Mouse (Mus musculus) kidney, adult 2 months (tissue): ENCODE results near the gene Clmp. TPM values are rescaled to one million over a fixed set of nuclear protein-coding genes. Genes with fewer than 3 reads are reported as not detected.

ENCODE experiments used
- DNase-seq: peaks from one replicate; pipeline ENCODE4 v3.0.0; 2021
- H3K27ac ChIP-seq: fragments of 200-500 bp; 2 replicates; pipeline ENCODE4 v1.5.1; 2012; ENCODE audit warnings: low read depth, low read length, control low read depth, inconsistent platforms; ENCODE audit not compliant: insufficient read depth
- H3K27me3 ChIP-seq: fragments of 200-500 bp; replicated peaks from 2 replicates; pipeline ENCODE4 v1.6.1; 2012; ENCODE audit warnings: mild to moderate bottlenecking, moderate library complexity, low read length, inconsistent platforms; ENCODE audit not compliant: control insufficient read depth, insufficient read depth
- H3K36me3 ChIP-seq: fragments of 200-500 bp; 2 replicates; pipeline ENCODE4 v1.6.1; 2012; ENCODE audit warnings: mild to moderate bottlenecking, moderate library complexity, low read length, inconsistent platforms; ENCODE audit not compliant: control insufficient read depth, insufficient read depth
- H3K4me1 ChIP-seq: fragments of 200-500 bp; 2 replicates; pipeline ENCODE4 v1.6.1; 2011; ENCODE audit warnings: low read length; ENCODE audit not compliant: control insufficient read depth, insufficient read depth
- H3K4me3 ChIP-seq: fragments of 200-500 bp; 2 replicates; pipeline ENCODE4 v1.5.1; 2011; ENCODE audit warnings: mild to moderate bottlenecking, low read depth, low read length, control low read depth; ENCODE audit not compliant: insufficient read depth
- CTCF ChIP-seq: fragments of 200-500 bp; conservative IDR thresholded peaks from 2 replicates; pipeline ENCODE4 v1.5.1; 2011; ENCODE audit warnings: low read depth, mild to moderate bottlenecking, control low read depth, low read length, moderate library complexity, mixed read lengths; ENCODE audit not compliant: insufficient read depth, insufficient read length
- POLR2A ChIP-seq: fragments of 200-500 bp; IDR thresholded peaks from one replicate; pipeline ENCODE4 v1.6.1; 2011; ENCODE audit warnings: low read depth, low read length, control low read depth
- WGBS: fragments of 180-500 bp; shearing (Covaris S2); methylation state at CpG from one replicate; pipeline ENCODE4 v1.1.7; 2018; 5-methylcytosine and 5-hydroxymethylcytosine counted together
- polyA plus RNA-seq: library from polyadenylated mRNA; depleted of rRNA; stranded (reverse); fragments of >200 nt; gene quantifications from 2 replicates; pipeline ENCODE4 v1.2.3, GENCODE M21; 2012

The Clmp gene
- polyA plus RNA-seq, 1 experiment: 4.5 TPM

GRCm38 (mm10) chr9:40693026-40693425, 7.3 kb downstream of the Clmp start:
- no peak for DNase-seq
- H3K27ac ChIP-seq: no peak overlapping the region
- TF ChIP-seq POLR2A (no peak), CTCF (no peak)
- H3K27me3 ChIP-seq: no peaks in the 10 kb centered on the region
- H3K36me3 ChIP-seq: no peaks in the 10 kb centered on the region
- no peak overlapping the region for H3K4me3 ChIP-seq
- WGBS: 66% methylated on average over 3 of the region's 3 CpGs
- H3K4me1 ChIP-seq: no peaks in the 10 kb centered on the region

- DNase-seq: peak; percentile 31
- no peaks in the 10 kb centered on the region for H3K4me1 ChIP-seq
- H3K4me3 ChIP-seq: no peak overlapping the region
- H3K27me3 ChIP-seq: no peaks in the 10 kb centered on the region
- WGBS: 46% methylated on average over 5 of the region's 5 CpGs
- no peak overlapping the region for H3K27ac ChIP-seq
- TF ChIP-seq CTCF (no peak), POLR2A (no peak)
- no peaks in the 10 kb centered on the region for H3K36me3 ChIP-seq
Measured at GRCm38 (mm10) chr9:40693768-40694167, 8.0 kb downstream of the Clmp start.

- H3K36me3 ChIP-seq: no peaks in the 10 kb centered on the region
- no peaks in the 10 kb centered on the region for H3K27me3 ChIP-seq
- H3K4me3 ChIP-seq: no peak overlapping the region
- no peak overlapping the region for H3K27ac ChIP-seq
- TF ChIP-seq POLR2A: no peak
- TF ChIP-seq CTCF: no peak
- 80% methylated on average over 12 of the region's 12 CpGs for WGBS
- DNase-seq: no peak
- no peaks in the 10 kb centered on the region for H3K4me1 ChIP-seq
Measured at GRCm38 (mm10) chr9:40694284-40694683, 8.5 kb downstream of the Clmp start.

- no peaks in the 10 kb centered on the region for H3K27me3 ChIP-seq
- WGBS: 90% methylated on average over 4 of the region's 4 CpGs
- no peak overlapping the region for H3K4me3 ChIP-seq
Measured at GRCm38 (mm10) chr9:40696086-40696485, 10.3 kb downstream of the Clmp start.

DNA sequence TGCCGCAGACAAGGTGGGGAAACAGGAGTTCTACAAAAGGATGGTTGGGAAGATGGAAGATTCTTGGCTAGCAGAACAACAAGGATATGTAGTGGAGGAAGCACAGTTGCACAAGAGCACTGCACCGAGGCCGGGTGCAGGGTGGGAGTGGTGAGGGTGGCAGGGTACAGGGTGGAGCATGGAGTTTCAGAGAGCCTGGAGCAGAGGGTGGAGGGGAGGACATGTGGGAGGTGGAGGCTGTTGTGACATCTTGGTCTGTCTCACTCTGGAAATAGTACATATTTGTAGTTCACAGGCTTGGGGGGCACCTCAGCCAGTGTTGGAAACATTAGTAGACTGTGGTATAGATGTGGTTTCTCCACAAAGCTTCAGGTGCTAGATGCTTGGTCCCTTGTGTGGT, 13.4 kb downstream of the Clmp start:
- Histone ChIP-seq H3K27ac (no peak overlapping the region), H3K27me3 (no peaks in the 10 kb centered on the region), H3K36me3 (no peaks in the 10 kb centered on the region), H3K4me3 (no peak overlapping the region), H3K4me1 (no peaks in the 10 kb centered on the region)
- 57% methylated on average over 3 of the region's 3 CpGs for WGBS
- DNase-seq: no peak
- TF ChIP-seq CTCF (no peak), POLR2A (no peak)

More at GRCm38 (mm10) chr9:40696086-40696485, 10.3 kb downstream of the Clmp start:
- no peak overlapping the region for H3K27ac ChIP-seq
- TF ChIP-seq CTCF (no peak), POLR2A (no peak)
- no peaks in the 10 kb centered on the region for H3K36me3 ChIP-seq
- no peak for DNase-seq
- no peaks in the 10 kb centered on the region for H3K4me1 ChIP-seq

DNA sequence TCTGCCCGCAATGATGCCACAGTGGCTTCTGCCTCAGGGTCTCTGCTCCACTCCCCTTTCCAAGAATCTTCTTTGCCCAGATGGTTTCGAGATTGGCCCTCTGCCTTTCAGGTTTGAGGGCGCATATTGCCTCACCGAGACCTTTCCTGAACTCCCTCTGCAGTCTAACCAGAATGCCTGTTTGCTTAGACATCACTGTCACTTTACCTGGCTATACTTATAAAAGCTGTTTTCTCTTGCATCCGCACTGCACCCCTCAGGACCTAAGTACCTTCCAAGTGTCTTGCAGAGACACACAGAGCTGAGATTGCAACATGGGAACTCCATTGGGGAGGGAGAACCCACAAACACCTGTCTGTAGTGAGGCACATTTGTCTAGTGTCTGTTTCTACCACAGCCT, 14.5 kb downstream of the Clmp start:
- Histone ChIP-seq H3K27ac (no peak overlapping the region), H3K4me1 (no peaks in the 10 kb centered on the region), H3K4me3 (no peak overlapping the region), H3K27me3 (no peaks in the 10 kb centered on the region), H3K36me3 (no peaks in the 10 kb centered on the region)
- 92% methylated on average over 5 of the region's 5 CpGs for WGBS
- DNase-seq: no peak
- TF ChIP-seq CTCF (no peak), POLR2A (no peak)

DNA sequence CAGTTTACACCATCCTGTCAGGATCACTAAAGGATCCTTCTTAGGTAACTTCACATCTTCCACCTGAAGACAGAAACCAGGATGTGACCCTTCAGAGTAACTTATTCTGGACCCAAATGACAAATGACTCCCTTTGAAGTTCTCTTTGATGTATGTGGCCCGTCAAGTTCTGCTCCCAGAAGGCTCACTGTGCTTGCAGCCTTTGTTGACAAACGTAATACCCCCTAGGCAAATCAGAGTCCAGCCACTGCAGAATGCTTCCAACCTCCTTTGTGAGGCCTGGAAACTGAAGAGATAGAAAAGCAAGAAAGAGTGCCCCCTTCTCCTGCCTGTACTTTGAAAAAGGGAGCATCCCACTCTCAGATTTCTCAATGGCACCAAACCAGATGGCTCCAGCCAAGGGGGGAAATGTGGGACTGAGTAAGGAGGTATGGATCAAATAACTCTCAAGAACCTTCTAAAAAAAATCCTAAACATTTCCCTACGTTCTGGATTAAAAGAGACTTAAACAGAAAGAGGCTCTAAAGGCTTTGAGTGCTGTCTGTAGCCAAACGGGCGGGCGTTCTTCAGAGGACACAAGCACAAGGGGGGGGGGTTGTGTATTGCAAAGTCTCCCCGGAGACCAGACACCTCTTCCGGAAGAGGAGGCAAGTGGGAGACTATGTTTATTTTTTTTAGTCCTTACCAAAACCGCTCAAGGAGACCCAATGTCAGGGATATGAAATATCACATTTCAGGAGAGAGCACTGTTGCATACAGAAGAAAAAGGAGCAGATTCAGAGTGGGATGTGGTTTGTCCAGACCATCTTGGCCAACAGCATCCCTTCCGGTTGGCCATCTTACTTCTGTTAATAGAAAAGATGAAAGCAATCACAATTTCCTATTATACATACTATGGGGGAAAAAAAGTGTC, 18.9 kb downstream of the Clmp start:
- H3K27me3 ChIP-seq: no peaks in the 10 kb centered on the region
- no peak for DNase-seq
- H3K4me1 ChIP-seq: no peaks in the 10 kb centered on the region
- H3K27ac ChIP-seq: no peak overlapping the region
- H3K36me3 ChIP-seq: no peaks in the 10 kb centered on the region
- 32% methylated on average over 10 of the region's 10 CpGs for WGBS
- TF ChIP-seq POLR2A: no peak
- no peak for TF ChIP-seq CTCF
- H3K4me3 ChIP-seq: no peak overlapping the region
